Mouse (Mus musculus): ENCODE data around the gene Abcb9. TPM values are rescaled to one million over a fixed set of nuclear protein-coding genes. Genes with fewer than 3 reads are reported as not detected.
A peak's percentile ranks its signal among the peaks of the same experiment; 100 is the strongest.

Abcb9 gene
- polyA plus RNA-seq, 1 experiment from 2014 or later, result 8.3 TPM

DNA sequence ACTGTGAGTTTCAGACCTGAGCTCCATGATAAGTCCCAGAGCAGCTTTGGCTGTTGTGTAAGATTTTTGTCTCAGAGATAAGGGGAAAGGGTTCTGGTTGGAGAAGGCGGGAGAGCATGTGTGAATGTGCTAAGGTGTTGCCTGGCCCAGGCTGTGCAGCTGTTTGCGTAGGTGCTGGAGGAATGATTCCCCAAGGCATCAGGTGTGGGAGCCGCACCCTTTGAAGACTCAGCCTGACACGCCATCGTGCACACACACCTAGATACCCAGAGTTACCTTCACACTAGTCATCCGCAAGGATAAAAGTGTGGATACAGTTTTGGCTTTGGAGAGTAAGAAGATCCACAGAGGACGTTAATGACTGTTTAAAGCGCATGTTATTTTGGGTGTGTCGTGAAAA lies 60.2 kb downstream of the Abcb9 start:
- Histone ChIP-seq H3K36me3 (no peaks in the 10 kb centered on the region), H3K4me3 (no peak overlapping the region), H3K9me3 (no peaks in the 10 kb centered on the region), H3K27me3 (no peaks in the 10 kb centered on the region), H3K27ac (no peak overlapping the region), H3K9ac (no peak overlapping the region), H3K4me1 (replicated peaks) (peaks cover 13% of the 10 kb centered on the region), H3K4me2 (no peak overlapping the region)
- no peak for ATAC-seq (ENCODE audit: low FRiP score)
- WGBS, result 94% methylated on average over 9 of the region's 9 CpGs

DNA sequence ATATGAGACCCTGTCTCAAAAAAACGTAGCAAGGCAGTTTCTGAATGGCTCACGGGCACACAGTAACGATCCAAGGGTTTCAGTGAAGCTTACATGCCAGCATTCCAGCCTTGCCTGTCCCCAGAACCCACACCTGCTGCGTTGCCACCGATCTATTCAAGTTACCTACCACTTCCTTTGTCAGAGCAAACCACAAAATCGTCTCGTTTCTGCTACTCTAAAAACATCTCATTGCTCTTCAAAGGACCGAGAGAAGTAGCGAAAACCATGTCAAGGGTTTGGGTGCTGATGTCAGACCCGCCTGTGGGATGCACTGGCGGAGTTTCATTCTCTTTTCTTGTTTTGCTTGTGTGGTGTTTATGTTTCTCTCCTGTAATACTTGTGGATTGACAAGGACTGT lies 61.1 kb downstream of the Abcb9 start:
- Histone ChIP-seq H3K27me3 (no peaks in the 10 kb centered on the region), H3K9me3 (no peaks in the 10 kb centered on the region), H3K36me3 (no peaks in the 10 kb centered on the region), H3K4me3 (no peak overlapping the region), H3K27ac (no peak overlapping the region), H3K9ac (no peak overlapping the region), H3K4me2 (no peak overlapping the region), H3K4me1 (replicated peaks) (peaks cover 22% of the 10 kb centered on the region)
- 82% methylated on average over 11 of the region's 11 CpGs for WGBS
- ATAC-seq (ENCODE audit: low FRiP score), result no peak

DNA sequence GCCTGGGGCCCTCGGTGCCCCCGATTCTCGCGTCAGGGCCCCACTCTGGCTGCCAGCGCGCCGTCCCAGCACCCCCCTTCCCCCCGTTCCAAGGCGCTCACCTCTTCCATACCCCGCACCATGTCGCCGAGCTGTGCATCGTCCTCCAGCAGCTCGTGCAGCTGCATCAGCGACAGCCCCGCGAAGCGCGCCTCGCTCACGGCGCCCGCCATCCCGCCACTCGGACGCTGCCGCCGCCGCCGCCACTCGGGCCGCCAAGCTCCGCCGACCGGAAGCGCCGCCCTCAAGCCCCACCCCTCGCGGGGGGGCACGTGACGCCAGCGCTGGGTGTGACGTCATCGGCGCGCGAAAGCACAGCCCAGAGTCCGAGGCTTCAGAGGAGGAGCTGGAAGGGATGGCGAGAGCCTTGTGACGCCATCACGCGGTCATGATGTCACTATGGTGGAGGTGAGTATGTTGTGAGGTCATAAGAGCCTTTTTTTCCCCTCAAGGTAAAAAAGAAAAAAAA lies 63.5 kb downstream of the Abcb9 start, which contains the start of gene Vps37b:
Vps37b (minus strand) TSS at position 270 of the 508 bp plus-strand sequence.
- H3K27ac ChIP-seq, result peak within 1 kb of the TSS; percentile 97
- peaks cover 41% of the 10 kb centered on the region for H3K4me1 ChIP-seq (replicated peaks)
- WGBS, result under 1% methylated on average over 52 of the region's 52 CpGs
- ATAC-seq (ENCODE audit: low FRiP score), result peak; percentile 61
- H3K9me3 ChIP-seq, result no peaks in the 10 kb centered on the region
- H3K4me2 ChIP-seq, result peak within 1 kb of the TSS; percentile 78
- no peaks in the 10 kb centered on the region for H3K27me3 ChIP-seq
- peak within 1 kb of the TSS; percentile 91 for H3K4me3 ChIP-seq
- H3K36me3 ChIP-seq, result 0 out of 2 replicates have a peak, but pooled peaks cover 3% of the 10 kb centered on the region
- peak within 1 kb of the TSS; percentile 99 for H3K9ac ChIP-seq

DNA sequence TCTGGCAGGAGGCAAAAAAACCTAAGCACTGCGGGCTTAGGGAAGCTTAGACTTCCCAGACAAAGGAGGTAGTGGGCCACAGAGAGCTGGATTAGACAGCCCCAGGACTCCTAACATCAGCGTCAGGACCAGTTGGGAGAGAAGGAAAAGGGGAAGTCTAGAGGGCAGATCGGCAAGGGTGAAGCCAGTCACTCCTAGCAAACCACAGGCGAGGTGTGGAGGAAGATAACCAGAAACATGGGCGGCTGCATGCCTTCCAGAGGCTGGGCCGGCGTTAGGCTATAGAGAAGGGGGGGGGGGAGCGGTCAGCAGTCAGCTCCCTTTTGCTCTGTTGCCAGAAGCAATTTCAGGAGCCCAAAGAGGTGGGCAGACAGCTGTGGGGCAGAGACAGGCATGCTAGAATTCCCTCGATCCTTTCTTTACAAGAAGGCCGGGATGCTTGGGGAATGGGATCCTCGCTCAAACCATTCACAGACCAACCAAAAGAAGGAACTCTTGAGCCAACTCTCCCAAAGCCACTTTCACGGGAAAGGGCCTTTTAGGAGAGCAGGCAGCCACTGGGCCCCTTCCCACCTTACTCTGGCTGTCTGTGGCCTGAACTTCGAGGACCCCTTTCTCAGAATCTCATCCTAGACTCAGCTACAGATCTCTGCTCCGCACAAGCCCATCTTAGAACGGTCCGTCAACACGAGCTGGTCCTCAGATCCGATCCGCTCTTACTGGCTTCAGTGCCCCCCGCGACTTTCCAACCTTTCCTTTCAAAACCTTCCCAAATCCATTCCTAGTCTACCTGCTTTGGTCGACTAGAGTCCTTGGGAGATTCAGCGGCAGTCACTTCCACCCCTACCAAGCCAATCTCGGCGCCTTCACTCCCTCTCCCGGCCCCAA lies 64.3 kb downstream of the Abcb9 start:
- under 1% methylated on average over 25 of the region's 26 CpGs for WGBS
- peak overlapping the region; percentile 78 for H3K4me2 ChIP-seq
- peak overlapping the region; percentile 99 for H3K9ac ChIP-seq
- H3K9me3 ChIP-seq, result no peaks in the 10 kb centered on the region
- H3K36me3 ChIP-seq, result peaks cover 5% of the 10 kb centered on the region; the same call in 1 of the 2 replicates
- H3K4me1 ChIP-seq (replicated peaks), result peaks cover 43% of the 10 kb centered on the region
- H3K27me3 ChIP-seq, result no peaks in the 10 kb centered on the region
- peak; percentile 57 for ATAC-seq (ENCODE audit: low FRiP score)
- H3K4me3 ChIP-seq, result peak overlapping the region; percentile 91
- peak overlapping the region; percentile 97 for H3K27ac ChIP-seq

DNA sequence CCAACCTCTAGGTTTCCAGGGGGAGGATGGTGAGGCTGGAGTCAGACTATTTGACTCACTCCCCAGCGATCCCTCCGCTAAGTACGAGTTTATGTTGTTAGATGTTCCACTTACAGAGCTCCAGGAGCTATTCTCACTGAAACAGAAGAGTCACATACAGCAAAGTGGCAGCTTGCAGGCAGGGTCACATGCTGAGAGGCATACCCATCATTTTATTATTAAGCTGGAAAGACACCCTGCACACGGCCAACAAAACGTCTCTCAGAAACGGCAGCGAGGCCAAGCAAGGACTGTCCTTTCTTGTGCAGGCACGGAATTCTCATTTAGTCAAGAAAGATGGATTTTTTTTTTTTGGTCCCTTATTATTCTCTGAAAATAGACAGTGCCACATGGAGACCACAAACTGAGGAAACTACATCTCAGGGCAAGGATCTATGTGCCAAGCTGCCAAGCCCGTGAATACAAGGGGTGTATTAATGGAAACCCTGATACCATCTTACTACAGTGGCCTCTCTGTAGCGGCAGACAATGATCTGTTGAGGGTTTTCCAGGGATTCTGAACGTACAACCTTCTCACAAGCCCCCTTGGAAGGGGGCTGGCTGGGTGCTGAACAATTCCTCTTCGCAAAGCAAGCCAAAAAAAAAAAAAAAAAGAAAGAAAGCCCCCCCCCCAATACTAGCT lies 65.1 kb downstream of the Abcb9 start:
- Histone ChIP-seq H3K9me3 (no peaks in the 10 kb centered on the region), H3K27me3 (no peaks in the 10 kb centered on the region), H3K27ac (peak overlapping the region; percentile 97), H3K4me2 (peak overlapping the region; percentile 78), H3K4me3 (peak overlapping the region; percentile 91), H3K4me1 (replicated peaks) (peaks cover 50% of the 10 kb centered on the region), H3K36me3 (peaks cover 11% of the 10 kb centered on the region; the same call in 1 of the 2 replicates), H3K9ac (peak overlapping the region; percentile 99)
- peak; percentile 14; the same call in 1 of the 2 replicates for ATAC-seq (ENCODE audit: low FRiP score)
- 13% methylated on average over 12 of the region's 12 CpGs for WGBS

DNA sequence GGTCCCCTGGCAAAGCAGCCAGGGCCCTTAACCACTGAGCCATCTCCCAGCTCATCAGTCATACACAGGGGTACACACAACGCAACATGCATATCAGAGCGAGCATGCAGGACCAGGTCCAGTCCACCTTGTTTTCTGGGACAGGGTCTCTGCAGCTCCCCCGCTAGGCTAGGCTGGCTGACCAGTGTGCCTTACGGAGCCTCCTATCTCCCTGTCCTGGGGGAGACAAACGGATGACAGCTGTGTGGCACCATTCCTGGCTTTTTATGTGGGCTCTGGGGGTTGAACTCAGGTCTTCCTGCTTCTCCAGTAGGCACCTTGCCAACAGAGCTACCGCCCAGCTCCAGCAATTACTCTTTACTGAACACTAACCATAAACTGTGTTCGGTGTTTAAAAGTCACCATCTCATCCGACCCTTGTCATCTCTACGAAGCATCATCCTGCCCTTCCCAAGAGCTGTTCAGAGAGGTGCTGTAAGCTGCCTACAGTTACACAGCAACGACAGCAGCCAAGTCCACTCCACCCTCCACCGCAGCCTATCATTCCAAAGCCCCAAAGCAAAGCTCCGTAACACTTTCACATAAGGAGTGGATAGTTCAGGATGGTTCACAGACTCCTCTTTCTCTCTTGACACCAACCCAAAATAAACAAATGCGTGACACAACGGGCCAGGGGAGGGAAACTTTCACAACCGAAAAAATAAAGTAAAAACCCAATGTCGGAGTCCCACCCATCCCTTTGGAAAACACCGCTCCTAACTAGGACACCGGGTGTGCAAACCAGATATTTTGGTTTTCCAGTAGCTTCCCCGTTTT lies 66.2 kb downstream of the Abcb9 start:
- Histone ChIP-seq H3K4me1 (replicated peaks) (peaks cover 61% of the 10 kb centered on the region), H3K9me3 (no peaks in the 10 kb centered on the region)
- WGBS, result 88% methylated on average over 19 of the region's 19 CpGs

DNA sequence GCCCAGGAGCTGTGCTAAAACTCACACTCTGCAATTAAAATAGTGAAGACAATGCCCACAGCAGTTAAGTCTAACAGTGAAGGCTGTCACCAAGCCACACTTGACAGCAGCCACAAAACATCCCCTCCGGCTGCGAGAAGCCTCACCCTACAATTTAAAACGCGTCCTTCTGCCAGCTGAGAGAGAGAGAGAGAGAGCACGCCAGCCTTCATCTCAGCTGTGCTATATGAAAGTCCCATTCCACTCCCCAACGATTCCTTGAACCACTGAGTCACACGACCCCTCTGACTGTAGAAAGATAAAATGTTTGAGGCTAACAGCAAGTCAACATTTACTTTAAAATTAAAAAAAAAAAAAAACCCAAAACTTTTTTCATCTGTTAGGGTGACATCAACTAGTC lies 66.9 kb downstream of the Abcb9 start:
- ATAC-seq (ENCODE audit: low FRiP score), result no peak
- peak overlapping the region; percentile 91; the same call in 1 of the 2 replicates for H3K4me3 ChIP-seq
- WGBS, result 43% methylated on average over 7 of the region's 7 CpGs
- H3K4me1 ChIP-seq (replicated peaks), result peaks cover 69% of the 10 kb centered on the region
- H3K9ac ChIP-seq, result peak overlapping the region; percentile 36; the same call in 1 of the 2 replicates
- H3K27ac ChIP-seq, result peak overlapping the region; percentile 27; the same call in 1 of the 2 replicates
- peaks cover 11% of the 10 kb centered on the region; the same call in 1 of the 2 replicates for H3K36me3 ChIP-seq
- H3K4me2 ChIP-seq, result peak overlapping the region; percentile 78
- no peaks in the 10 kb centered on the region for H3K9me3 ChIP-seq
- H3K27me3 ChIP-seq, result no peaks in the 10 kb centered on the region

More for the DNA sequence above, 66.2 kb downstream of the Abcb9 start:
- Histone ChIP-seq H3K4me2 (peak overlapping the region; percentile 78), H3K36me3 (peaks cover 11% of the 10 kb centered on the region; the same call in 1 of the 2 replicates), H3K4me3 (peak overlapping the region; percentile 91), H3K9ac (peak overlapping the region; percentile 99; the same call in 1 of the 2 replicates), H3K27ac (peak overlapping the region; percentile 97), H3K27me3 (no peaks in the 10 kb centered on the region)
- ATAC-seq (ENCODE audit: low FRiP score), result no peak

DNA sequence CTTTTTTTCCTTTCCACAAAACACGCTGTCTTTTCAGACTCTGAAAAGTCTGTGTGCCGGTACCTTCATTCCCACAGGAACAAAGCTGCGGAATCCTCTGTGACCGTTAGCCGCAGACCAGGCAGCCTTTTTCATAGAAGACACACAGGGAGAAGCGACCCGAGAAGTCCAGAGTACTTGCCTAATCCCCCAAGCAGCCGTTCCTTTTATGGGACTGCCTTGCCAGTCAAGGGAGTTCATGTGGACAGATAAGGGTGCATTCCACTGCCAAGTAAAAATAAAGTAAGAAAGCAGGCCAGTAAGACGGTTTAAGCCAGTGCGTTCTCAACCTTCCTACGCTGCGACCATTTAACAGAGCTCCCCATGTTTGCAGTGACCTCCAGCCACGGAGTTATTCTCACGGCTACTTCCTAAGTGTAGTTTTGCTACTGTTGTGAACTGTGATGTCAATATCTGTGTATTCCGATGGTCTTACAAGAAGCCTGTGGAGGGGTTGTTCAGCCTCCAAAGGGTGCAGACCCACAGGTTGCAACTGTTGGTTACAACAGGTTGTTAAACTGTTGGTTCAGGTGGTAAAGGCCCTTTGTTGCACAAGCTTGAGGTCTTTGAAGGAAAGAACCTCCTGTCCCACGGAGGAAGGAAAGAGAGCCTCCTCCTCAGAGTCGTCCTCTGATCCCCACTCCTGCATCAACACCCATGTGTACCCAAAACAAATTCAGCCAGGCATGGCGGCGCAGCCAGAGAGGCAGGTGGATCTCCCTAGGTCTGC lies 67.7 kb downstream of the Abcb9 start:
- Histone ChIP-seq H3K4me2 (peak overlapping the region; percentile 78), H3K4me1 (replicated peaks) (peaks cover 77% of the 10 kb centered on the region), H3K9me3 (no peaks in the 10 kb centered on the region), H3K9ac (peak overlapping the region; percentile 36; the same call in 1 of the 2 replicates), H3K27ac (peak overlapping the region; percentile 27), H3K36me3 (peaks cover 11% of the 10 kb centered on the region; the same call in 1 of the 2 replicates), H3K27me3 (no peaks in the 10 kb centered on the region), H3K4me3 (no peak overlapping the region; the same call in 1 of the 2 replicates)
- WGBS, result 69% methylated on average over 19 of the region's 19 CpGs
- ATAC-seq (ENCODE audit: low FRiP score), result no peak

DNA sequence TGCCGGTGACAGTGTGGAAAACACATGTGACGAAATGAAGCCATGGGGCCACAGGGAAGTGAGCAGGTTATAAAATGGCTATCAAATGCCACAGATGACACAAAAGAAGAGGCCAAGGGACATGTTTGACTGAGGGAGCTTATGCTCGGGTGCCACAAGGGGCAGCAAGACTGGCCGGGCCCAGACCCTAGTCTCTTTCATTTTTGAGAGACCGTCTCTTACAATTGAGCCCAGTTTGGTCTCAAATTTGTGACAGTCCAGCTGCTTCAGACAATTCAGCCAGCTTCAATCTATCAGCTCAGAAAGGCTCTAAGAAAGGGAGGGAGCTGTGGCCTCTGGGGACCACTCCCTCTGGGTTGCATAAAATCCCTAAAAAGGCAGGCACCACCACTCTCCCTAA lies 69.0 kb downstream of the Abcb9 start:
- peaks cover 19% of the 10 kb centered on the region for H3K36me3 ChIP-seq
- H3K27ac ChIP-seq, result peak overlapping the region; percentile 50
- no peaks in the 10 kb centered on the region for H3K9me3 ChIP-seq
- no peak overlapping the region for H3K4me3 ChIP-seq
- H3K4me1 ChIP-seq (replicated peaks), result peaks cover 83% of the 10 kb centered on the region
- no peak for ATAC-seq (ENCODE audit: low FRiP score)
- H3K9ac ChIP-seq, result no peak overlapping the region
- H3K27me3 ChIP-seq, result no peaks in the 10 kb centered on the region
- H3K4me2 ChIP-seq, result 0 out of 2 replicates have a peak overlapping the region, but pooled peaks have one; percentile 1
- 41% methylated on average over 5 of the region's 5 CpGs for WGBS

DNA sequence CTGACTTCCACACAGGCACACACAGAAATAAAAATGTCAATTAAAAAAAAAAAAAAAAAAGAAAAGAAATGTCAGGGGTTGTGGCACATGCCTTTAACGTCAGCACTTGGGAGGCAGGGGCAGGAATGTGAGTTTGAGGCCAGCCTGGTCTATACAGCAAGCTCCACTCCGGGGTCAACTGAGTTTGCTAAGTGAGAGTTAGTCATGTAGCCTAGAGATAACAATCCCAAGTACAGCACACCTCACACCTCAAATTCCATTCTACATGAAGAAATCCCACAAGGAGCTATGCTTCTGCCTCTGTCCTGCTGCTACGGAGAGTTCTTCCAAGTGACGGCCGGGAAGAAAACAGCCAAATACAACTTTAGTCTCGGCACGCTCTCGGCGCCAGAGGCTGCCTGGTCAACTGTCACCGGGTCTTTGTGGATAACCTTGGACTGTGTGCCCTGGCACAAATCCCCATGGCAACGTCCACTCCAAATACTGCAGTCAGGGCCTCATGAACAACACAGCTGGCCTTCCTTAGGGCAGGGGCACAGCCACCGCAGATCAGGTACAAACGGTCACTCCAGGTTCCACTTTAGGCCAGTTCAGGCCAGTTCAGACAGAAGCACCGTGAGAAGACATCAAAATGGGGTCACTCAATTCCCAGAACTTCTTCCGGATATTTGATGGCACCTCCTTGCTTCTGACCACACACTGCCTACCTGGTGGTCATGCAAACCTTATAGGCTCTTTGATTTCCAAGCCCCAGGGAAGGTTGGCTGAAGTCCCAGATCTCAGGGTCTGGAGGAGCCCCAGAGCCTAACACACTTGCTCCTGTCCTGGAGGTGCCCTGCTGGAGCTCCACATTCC lies 69.8 kb downstream of the Abcb9 start:
- WGBS, result 77% methylated on average over 15 of the region's 15 CpGs
- peaks cover 83% of the 10 kb centered on the region for H3K4me1 ChIP-seq (replicated peaks)
- no peaks in the 10 kb centered on the region for H3K9me3 ChIP-seq
- ATAC-seq (ENCODE audit: low FRiP score), result no peak
- H3K4me3 ChIP-seq, result no peak overlapping the region
- H3K9ac ChIP-seq, result peak overlapping the region; percentile 59; the same call in 1 of the 2 replicates
- peaks cover 27% of the 10 kb centered on the region for H3K36me3 ChIP-seq
- no peaks in the 10 kb centered on the region for H3K27me3 ChIP-seq
- 0 out of 2 replicates have a peak overlapping the region, but pooled peaks have one; percentile 50 for H3K27ac ChIP-seq
- 0 out of 2 replicates have a peak overlapping the region, but pooled peaks have one; percentile 4 for H3K4me2 ChIP-seq

Measured in hindbrain, embryonic 13.5 days (tissue).